Mouse (Mus musculus): ENCODE measurements around the gene Stam. TPM values are rescaled to one million over a fixed set of nuclear protein-coding genes. Genes with fewer than 3 reads are reported as not detected.
A peak's percentile ranks its signal among the peaks of the same experiment; 100 is the strongest.
"Not testable (repeated sequence)": the region's sequence is repeated elsewhere in the genome, so short reads cannot be mapped to it uniquely, and the experiment has no call there.

Stam gene
- polyA plus RNA-seq, 1 experiment from 2014 or later: 80.2 TPM

DNA sequence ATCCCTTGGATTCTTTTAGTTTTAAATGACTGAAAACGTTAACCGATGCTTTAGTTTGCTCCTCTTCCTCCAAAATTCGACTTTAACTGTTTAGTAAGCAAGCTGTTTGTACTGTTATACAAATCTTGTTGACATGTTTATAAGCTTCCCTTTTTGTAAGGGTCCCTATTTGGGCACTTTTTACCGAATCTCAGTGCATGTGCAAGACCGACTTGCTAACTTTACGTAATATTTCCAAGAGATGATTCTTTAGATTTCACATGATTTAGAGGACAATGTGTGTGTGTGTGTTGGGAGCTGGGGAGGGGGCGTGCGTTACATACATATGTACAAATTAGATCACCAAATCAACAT, 913 bp upstream of the Stam start:
- DNase-seq: no peak
- peak overlapping the region; percentile 94 for H3K9ac ChIP-seq
- H3K36me3 ChIP-seq (ENCODE audit: insufficient read depth): no peaks in the 10 kb centered on the region
- peak overlapping the region; percentile 83 for H3K4me3 ChIP-seq (ENCODE audit: low read depth, low read length)
- WGBS: 12% methylated on average over 8 of the region's 8 CpGs
- TF ChIP-seq CTCF (IDR thresholded peaks at IDR 0.05; ENCODE audit: low read depth): no peak
- no peak for ATAC-seq (ENCODE audit: insufficient read depth)
- peak overlapping the region; percentile 62 for H3K4me2 ChIP-seq
- H3K27me3 ChIP-seq (ENCODE audit: insufficient read depth, low read length): no peaks in the 10 kb centered on the region
- H3K4me1 ChIP-seq (ENCODE audit: insufficient read depth): peaks cover 12% of the 10 kb centered on the region; the same call in 1 of the 2 replicates
- H3K9me3 ChIP-seq (ENCODE audit: low read depth, low read length): no peaks in the 10 kb centered on the region
- H3K27ac ChIP-seq (ENCODE audit: low read depth): peak overlapping the region; percentile 98

DNA sequence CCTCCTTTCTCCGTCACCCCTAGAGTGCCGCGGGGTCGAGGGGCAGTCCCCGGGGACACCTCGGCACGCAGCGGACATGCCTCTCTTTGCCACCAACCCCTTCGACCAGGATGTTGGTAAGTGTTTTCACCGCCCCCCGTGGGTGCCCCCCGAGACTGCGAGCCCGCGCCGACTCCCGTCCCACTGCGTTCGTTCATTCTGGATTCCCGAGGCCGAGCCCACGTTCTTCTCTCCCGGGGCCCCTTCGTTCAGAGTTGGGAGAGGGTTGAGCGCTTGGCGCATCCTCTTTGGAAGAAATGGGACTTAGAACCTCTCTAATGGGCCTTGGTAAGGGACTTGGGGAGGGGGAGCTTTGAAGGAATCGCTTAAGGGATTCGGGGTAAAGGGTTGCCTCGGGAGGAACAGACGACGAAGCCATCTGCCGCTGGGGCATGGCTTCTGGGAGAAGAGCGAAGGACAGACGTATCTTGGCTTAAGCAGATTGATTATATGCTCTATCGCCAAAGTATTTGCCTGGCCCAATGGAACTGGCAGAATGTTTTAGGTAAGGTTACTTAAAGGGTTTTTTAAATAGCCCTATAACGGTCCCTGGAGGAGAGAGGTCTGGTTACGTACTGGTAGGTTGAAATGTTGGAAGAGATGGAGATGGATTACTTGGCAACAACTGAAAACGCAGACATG, 463 bp downstream of the Stam start:
- WGBS: under 1% methylated on average over 38 of the region's 38 CpGs
- Histone ChIP-seq H3K27ac (ENCODE audit: low read depth) (peak overlapping the region; percentile 98), H3K4me1 (ENCODE audit: insufficient read depth) (peaks cover 12% of the 10 kb centered on the region; the same call in 1 of the 2 replicates), H3K9ac (peak overlapping the region; percentile 94), H3K9me3 (ENCODE audit: low read depth, low read length) (no peaks in the 10 kb centered on the region), H3K27me3 (ENCODE audit: insufficient read depth, low read length) (no peaks in the 10 kb centered on the region), H3K36me3 (ENCODE audit: insufficient read depth) (no peaks in the 10 kb centered on the region), H3K4me2 (peak overlapping the region; percentile 62), H3K4me3 (ENCODE audit: low read depth, low read length) (peak overlapping the region; percentile 83)
- no peak for ATAC-seq (ENCODE audit: insufficient read depth)
- TF ChIP-seq CTCF (IDR thresholded peaks at IDR 0.05; ENCODE audit: low read depth): no peak
- DNase-seq: peak; percentile 34

DNA sequence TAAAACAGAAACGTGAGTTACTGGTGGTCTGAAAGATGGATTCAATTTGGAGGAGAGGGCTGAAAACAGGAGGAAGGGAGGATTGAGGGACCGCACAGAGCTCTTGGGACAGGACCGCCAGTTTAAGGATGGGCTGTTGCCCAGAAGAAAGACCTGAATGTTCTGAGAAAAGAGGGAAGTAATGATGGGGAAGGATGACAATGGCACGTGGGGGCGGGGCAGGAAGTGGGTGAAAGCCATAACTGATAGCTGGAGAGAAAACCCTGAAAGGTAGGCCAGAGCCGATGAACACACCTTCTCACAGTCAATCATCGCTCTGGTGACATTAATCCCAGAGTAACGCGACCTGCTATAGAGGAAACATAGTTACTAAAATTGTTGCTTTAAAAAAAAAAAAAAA, 4.6 kb downstream of the Stam start:
- DNase-seq; H3K36me3 ChIP-seq (ENCODE audit: insufficient read depth); H3K4me2 ChIP-seq; H3K27me3 ChIP-seq (ENCODE audit: insufficient read depth, low read length); H3K4me3 ChIP-seq (ENCODE audit: low read depth, low read length); H3K9me3 ChIP-seq (ENCODE audit: low read depth, low read length); H3K27ac ChIP-seq (ENCODE audit: low read depth); ATAC-seq (ENCODE audit: insufficient read depth); H3K9ac ChIP-seq: not testable (repeated sequence)
- H3K4me1 ChIP-seq (ENCODE audit: insufficient read depth): peaks cover 12% of the 10 kb centered on the region; the same call in 1 of the 2 replicates
- WGBS: 97% methylated on average over 8 of the region's 9 CpGs

DNA sequence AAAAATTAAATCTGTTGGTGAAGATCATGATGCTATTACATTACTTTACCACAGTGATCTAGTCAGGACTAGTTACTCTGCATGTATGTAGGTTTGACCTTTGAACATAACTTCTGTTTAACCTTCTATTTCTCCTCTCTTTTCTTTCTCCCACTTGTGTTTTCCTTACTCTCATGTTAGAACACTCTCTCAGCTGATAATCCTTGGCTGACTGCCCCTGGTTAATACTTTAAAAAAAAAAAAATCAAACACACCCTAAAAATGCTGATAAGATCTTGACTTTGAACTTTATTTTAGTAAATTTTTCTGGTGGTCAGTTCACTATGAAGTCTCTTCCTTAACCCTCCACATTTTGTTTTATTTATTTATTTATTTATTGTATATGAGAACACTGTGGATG, 26.6 kb downstream of the Stam start:
- no peak for DNase-seq
- ATAC-seq (ENCODE audit: insufficient read depth): no peak
- Histone ChIP-seq H3K4me1 (ENCODE audit: insufficient read depth) (no peaks in the 10 kb centered on the region), H3K27me3 (ENCODE audit: insufficient read depth, low read length) (no peaks in the 10 kb centered on the region), H3K4me3 (ENCODE audit: low read depth, low read length) (no peak overlapping the region), H3K36me3 (ENCODE audit: insufficient read depth) (peaks cover 5% of the 10 kb centered on the region; the same call in 1 of the 2 replicates), H3K4me2 (no peak overlapping the region), H3K9ac (no peak overlapping the region), H3K9me3 (ENCODE audit: low read depth, low read length) (no peaks in the 10 kb centered on the region), H3K27ac (ENCODE audit: low read depth) (no peak overlapping the region)
- no peak for TF ChIP-seq CTCF (IDR thresholded peaks at IDR 0.05; ENCODE audit: low read depth)

DNA sequence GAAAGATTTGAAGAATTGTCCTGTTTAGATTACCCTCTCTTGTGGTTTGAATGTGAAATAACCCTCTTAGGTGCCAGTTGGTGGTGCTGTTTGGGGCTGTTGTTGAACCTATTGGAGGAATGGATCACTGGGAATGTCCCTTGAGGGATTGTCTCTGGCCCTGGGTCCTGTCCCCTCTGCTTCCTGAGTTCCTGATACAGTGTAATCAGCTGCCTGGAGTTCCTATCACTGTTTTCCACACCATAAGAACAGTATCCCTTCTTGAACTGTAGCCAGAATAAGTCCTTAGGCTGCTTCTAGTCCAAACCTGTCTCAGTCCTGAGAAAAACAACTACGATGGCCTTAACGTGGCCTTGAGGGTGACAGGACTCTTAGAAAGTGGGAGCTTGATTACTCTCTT, 28.7 kb downstream of the Stam start:
- no peak overlapping the region for H3K9ac ChIP-seq
- peaks cover 5% of the 10 kb centered on the region; the same call in 1 of the 2 replicates for H3K36me3 ChIP-seq (ENCODE audit: insufficient read depth)
- no peaks in the 10 kb centered on the region for H3K27me3 ChIP-seq (ENCODE audit: insufficient read depth, low read length)
- no peak overlapping the region for H3K4me3 ChIP-seq (ENCODE audit: low read depth, low read length)
- DNase-seq: no peak
- no peak overlapping the region for H3K4me2 ChIP-seq
- ATAC-seq (ENCODE audit: insufficient read depth): no peak
- H3K27ac ChIP-seq (ENCODE audit: low read depth): no peak overlapping the region
- H3K4me1 ChIP-seq (ENCODE audit: insufficient read depth): no peaks in the 10 kb centered on the region
- TF ChIP-seq CTCF (IDR thresholded peaks at IDR 0.05; ENCODE audit: low read depth): no peak
- 80% methylated on average over 2 of the region's 2 CpGs for WGBS
- no peaks in the 10 kb centered on the region for H3K9me3 ChIP-seq (ENCODE audit: low read depth, low read length)

DNA sequence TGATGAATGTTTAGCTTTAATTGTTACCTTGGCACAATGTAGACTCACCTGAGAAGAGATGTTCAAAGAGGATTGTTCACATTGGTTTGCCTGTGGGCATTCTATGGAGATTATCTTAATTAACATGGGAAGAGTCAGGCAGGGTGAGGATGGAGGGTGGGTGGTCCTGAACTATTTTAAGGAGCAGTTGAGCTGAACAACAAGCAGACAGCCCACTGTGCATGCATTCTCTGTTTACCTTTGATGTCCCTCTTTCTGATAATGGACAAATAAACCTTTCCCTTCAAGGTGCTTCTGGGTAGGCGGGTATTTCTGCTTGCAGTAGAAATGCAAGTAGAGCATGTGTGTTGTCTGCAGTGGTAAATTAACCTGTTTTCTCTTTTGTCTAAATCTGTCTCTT, 30.0 kb downstream of the Stam start:
- H3K9ac ChIP-seq: no peak overlapping the region
- no peak overlapping the region for H3K4me2 ChIP-seq
- 91% methylated on average over 1 of the region's 1 CpGs for WGBS
- H3K4me1 ChIP-seq (ENCODE audit: insufficient read depth): no peaks in the 10 kb centered on the region
- ATAC-seq (ENCODE audit: insufficient read depth) (no peak), DNase-seq (no peak)
- no peak overlapping the region for H3K4me3 ChIP-seq (ENCODE audit: low read depth, low read length)
- no peak for TF ChIP-seq CTCF (IDR thresholded peaks at IDR 0.05; ENCODE audit: low read depth)
- H3K9me3 ChIP-seq (ENCODE audit: low read depth, low read length): no peaks in the 10 kb centered on the region
- H3K27ac ChIP-seq (ENCODE audit: low read depth): no peak overlapping the region
- no peaks in the 10 kb centered on the region for H3K27me3 ChIP-seq (ENCODE audit: insufficient read depth, low read length)
- H3K36me3 ChIP-seq (ENCODE audit: insufficient read depth): peaks cover 5% of the 10 kb centered on the region; the same call in 1 of the 2 replicates

DNA sequence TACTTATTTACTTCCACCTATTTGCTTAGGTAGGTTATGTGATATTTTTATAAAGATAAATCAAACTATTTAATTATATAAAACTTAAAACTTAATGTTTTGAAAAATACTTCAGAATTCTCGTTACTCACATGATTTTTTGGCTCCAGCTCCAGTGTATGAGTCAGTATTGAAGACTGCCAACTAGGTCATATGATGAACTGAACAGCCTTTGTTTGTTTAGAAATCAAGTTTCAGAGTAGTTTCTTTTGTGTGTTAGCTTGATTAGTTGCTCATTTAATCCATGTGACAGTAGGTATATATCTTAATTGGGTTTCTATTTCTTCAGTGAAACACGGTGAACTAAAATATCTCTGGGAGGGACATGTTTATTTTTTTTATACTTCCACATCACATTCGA, 33.8 kb downstream of the Stam start:
- H3K9me3 ChIP-seq (ENCODE audit: low read depth, low read length): no peaks in the 10 kb centered on the region
- H3K27me3 ChIP-seq (ENCODE audit: insufficient read depth, low read length): no peaks in the 10 kb centered on the region
- H3K4me2 ChIP-seq: no peak overlapping the region
- 65% methylated on average over 3 of the region's 3 CpGs for WGBS
- no peak overlapping the region for H3K9ac ChIP-seq
- DNase-seq (peak; percentile 42), ATAC-seq (ENCODE audit: insufficient read depth) (no peak)
- no peaks in the 10 kb centered on the region for H3K4me1 ChIP-seq (ENCODE audit: insufficient read depth)
- no peak overlapping the region for H3K4me3 ChIP-seq (ENCODE audit: low read depth, low read length)
- peaks cover 5% of the 10 kb centered on the region; the same call in 1 of the 2 replicates for H3K36me3 ChIP-seq (ENCODE audit: insufficient read depth)
- H3K27ac ChIP-seq (ENCODE audit: low read depth): no peak overlapping the region
- TF ChIP-seq CTCF (IDR thresholded peaks at IDR 0.05; ENCODE audit: low read depth): no peak

Measured in lung, embryonic 14.5 days (tissue).